Mouse (Mus musculus) neural tube, embryonic 13.5 days (tissue): Measurements from ENCODE around the gene Gjc2. TPM values are rescaled to one million over a fixed set of nuclear protein-coding genes. Genes with fewer than 3 reads are reported as not detected.

Source experiments
- ATAC-seq: fragments of 200-750 bp; cut with Nextera tagmentation; 2 replicates; pipeline ENCODE4 v1.8.0; 2017; ENCODE audit warnings: low read depth, mild to moderate bottlenecking, moderate TSS enrichment, moderate library complexity
- H3K27ac ChIP-seq: fragments of 300-500 bp; sonication (generic); replicated peaks from 2 replicates; pipeline ENCODE4 v1.5.1; 2015; ENCODE audit warnings: moderate library complexity, mild to moderate bottlenecking, inconsistent platforms
- H3K27me3 ChIP-seq: fragments of 300-500 bp; sonication (generic); 2 replicates; pipeline ENCODE4 v1.6.1; 2015; ENCODE audit warnings: mild to moderate bottlenecking, inconsistent platforms
- H3K36me3 ChIP-seq: fragments of 300-500 bp; sonication (generic); 2 replicates; pipeline ENCODE4 v1.6.1; 2015; ENCODE audit warnings: mild to moderate bottlenecking, inconsistent platforms
- H3K4me1 ChIP-seq: fragments of 300-500 bp; sonication (generic); replicated peaks from 2 replicates; pipeline ENCODE4 v1.6.1; 2015; ENCODE audit warnings: inconsistent platforms
- H3K4me2 ChIP-seq: fragments of 300-500 bp; sonication (generic); 2 replicates; pipeline ENCODE4 v1.6.1; 2015; ENCODE audit warnings: inconsistent platforms, mild to moderate bottlenecking, moderate library complexity
- H3K4me3 ChIP-seq: fragments of 300-500 bp; sonication (generic); 2 replicates; pipeline ENCODE4 v1.5.1; 2015; ENCODE audit warnings: mild to moderate bottlenecking, inconsistent platforms
- H3K9ac ChIP-seq: fragments of 300-500 bp; sonication (generic); 2 replicates; pipeline ENCODE4 v1.6.1; 2015; ENCODE audit warnings: moderate library complexity, mild to moderate bottlenecking, inconsistent platforms
- H3K9me3 ChIP-seq: fragments of 300-500 bp; sonication (generic); 2 replicates; pipeline ENCODE4 v1.6.1; 2016; ENCODE audit warnings: inconsistent platforms
- WGBS: fragments of 180-500 bp; shearing (Covaris S2); methylation state at CpG from one replicate; pipeline ENCODE4 v1.1.7; 2015; 5-methylcytosine and 5-hydroxymethylcytosine counted together
- polyA plus RNA-seq: library from polyadenylated mRNA; unstranded; fragments of >200 nt; fragmentation: Nextera tagmentation; extraction: Ambion mirVana; gene quantifications from 2 replicates; pipeline ENCODE4 v1.2.1, GENCODE M21; 2015

The Gjc2 gene
- 0.17 TPM in 1 of 2 replicates, not detected in the other for polyA plus RNA-seq

DNA sequence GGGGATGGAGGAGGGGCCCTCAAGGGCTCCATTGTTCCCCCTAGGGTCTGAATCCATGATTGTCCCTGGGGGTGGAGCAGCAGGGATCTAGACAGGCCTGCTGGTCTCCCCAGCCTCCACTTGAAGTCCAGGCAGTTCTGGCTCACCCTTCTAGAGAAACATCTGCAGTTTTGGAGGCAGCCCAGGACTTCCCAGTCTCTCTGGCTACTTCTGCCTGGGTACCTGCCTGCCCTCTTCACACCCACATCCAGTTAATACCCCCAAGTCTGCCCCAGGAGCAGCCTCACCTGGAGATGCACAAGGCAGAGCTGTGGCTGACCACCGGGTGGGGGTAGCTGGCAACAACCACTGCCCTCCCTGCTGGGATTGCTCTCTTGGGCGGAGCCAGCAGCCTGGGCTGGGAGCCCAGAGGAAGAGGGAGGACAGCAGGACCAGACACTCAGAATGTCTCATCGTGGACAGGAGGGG is at the start of gene Gjc2:
Gjc2 (minus strand) TSS at position 350 of the 468 bp plus-strand sequence.
- no peak within 1 kb of the TSS for H3K9ac ChIP-seq
- H3K27ac ChIP-seq, result no peak within 1 kb of the TSS

GRCm38 (mm10) chr11:59232797-59233196 is 49.8 kb upstream of the Gjc2 start:
- 60% methylated on average over 2 of the region's 2 CpGs for WGBS
- no peak overlapping the region for H3K4me2 ChIP-seq
- H3K4me3 ChIP-seq, result no peak overlapping the region
- no peak overlapping the region for H3K27ac ChIP-seq
- peaks cover 7% of the 10 kb centered on the region for H3K4me1 ChIP-seq
- H3K36me3 ChIP-seq, result no peaks in the 10 kb centered on the region
- H3K27me3 ChIP-seq, result no peaks in the 10 kb centered on the region; the same call in 1 of the 2 replicates
- no peak overlapping the region for H3K9ac ChIP-seq
- ATAC-seq, result no peak
- no peaks in the 10 kb centered on the region for H3K9me3 ChIP-seq

More for the DNA sequence above, at the start of gene Gjc2:
- H3K9me3 ChIP-seq, result no peaks in the 10 kb centered on the region
- 42% methylated on average over 3 of the region's 3 CpGs for WGBS
- peaks cover 55% of the 10 kb centered on the region for H3K36me3 ChIP-seq
- no peak within 1 kb of the TSS for H3K4me3 ChIP-seq
- H3K4me2 ChIP-seq, result no peak within 1 kb of the TSS
- ATAC-seq, result no peak
- peaks cover 4% of the 10 kb centered on the region; the same call in 1 of the 2 replicates for H3K4me1 ChIP-seq
- H3K27me3 ChIP-seq, result peaks cover 22% of the 10 kb centered on the region

GRCm38 (mm10) chr11:59230144-59230760 is 47.2 kb upstream of the Gjc2 start:
- no peak for ATAC-seq
- Histone ChIP-seq H3K4me2 (no peak overlapping the region), H3K9ac (no peak overlapping the region), H3K4me3 (no peak overlapping the region), H3K27me3 (no peaks in the 10 kb centered on the region), H3K27ac (no peak overlapping the region), H3K9me3 (no peaks in the 10 kb centered on the region), H3K4me1 (peaks cover 28% of the 10 kb centered on the region), H3K36me3 (no peaks in the 10 kb centered on the region)
- 14% methylated on average over 7 of the region's 7 CpGs for WGBS

GRCm38 (mm10) chr11:59228122-59228953 is 45.3 kb upstream of the Gjc2 start, which contains the start of gene Arf1:
TSS of gene Arf1 (minus strand) at chr11:59228270.
- WGBS, result 5% methylated on average over 58 of the region's 59 CpGs
- H3K4me1 ChIP-seq, result peaks cover 47% of the 10 kb centered on the region
- H3K9ac ChIP-seq, result peak within 1 kb of the TSS; percentile 96
- H3K36me3 ChIP-seq, result 0 out of 2 replicates have a peak, but pooled peaks cover 4% of the 10 kb centered on the region
- peak within 1 kb of the TSS; percentile 98 for H3K4me2 ChIP-seq
- H3K9me3 ChIP-seq, result no peaks in the 10 kb centered on the region
- peak within 1 kb of the TSS; percentile 95 for H3K27ac ChIP-seq
- no peaks in the 10 kb centered on the region for H3K27me3 ChIP-seq
- peak within 1 kb of the TSS; percentile 97 for H3K4me3 ChIP-seq
- ATAC-seq, result peak; percentile 96

DNA sequence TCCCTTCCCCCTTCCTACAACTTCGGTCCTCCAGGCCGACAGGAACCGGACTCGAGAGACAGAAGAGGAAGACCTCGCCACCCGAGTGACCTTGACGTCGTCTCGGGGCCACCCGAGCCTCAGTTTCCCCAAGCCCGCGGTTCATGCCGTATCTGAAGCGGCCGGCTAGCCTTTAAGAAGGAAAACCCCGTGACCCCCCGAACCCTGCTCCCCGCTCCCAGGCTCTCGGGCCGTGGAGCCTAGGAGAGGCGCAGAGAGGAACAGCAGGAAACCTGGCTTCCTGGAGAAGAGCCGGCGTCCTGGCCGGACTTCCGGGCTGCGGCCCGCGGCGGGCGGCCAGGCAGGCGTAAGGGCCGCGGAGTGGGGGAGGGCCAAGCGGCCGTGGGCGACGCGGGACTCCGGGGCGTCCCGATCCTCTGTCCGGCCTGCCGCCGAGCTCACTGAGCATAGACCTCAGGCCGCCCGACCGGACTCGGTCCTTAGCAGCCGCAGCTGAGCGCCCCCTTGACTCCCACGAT is 44.6 kb upstream of the Gjc2 start:
- peak overlapping the region; percentile 95 for H3K27ac ChIP-seq
- H3K9me3 ChIP-seq, result no peaks in the 10 kb centered on the region
- peak overlapping the region; percentile 97 for H3K4me3 ChIP-seq
- H3K27me3 ChIP-seq, result no peaks in the 10 kb centered on the region
- ATAC-seq, result peak; percentile 73
- WGBS, result under 1% methylated on average over 51 of the region's 51 CpGs
- 0 out of 2 replicates have a peak, but pooled peaks cover 4% of the 10 kb centered on the region for H3K36me3 ChIP-seq
- H3K9ac ChIP-seq, result peak overlapping the region; percentile 96
- H3K4me2 ChIP-seq, result peak overlapping the region; percentile 98
- H3K4me1 ChIP-seq, result peaks cover 54% of the 10 kb centered on the region

DNA sequence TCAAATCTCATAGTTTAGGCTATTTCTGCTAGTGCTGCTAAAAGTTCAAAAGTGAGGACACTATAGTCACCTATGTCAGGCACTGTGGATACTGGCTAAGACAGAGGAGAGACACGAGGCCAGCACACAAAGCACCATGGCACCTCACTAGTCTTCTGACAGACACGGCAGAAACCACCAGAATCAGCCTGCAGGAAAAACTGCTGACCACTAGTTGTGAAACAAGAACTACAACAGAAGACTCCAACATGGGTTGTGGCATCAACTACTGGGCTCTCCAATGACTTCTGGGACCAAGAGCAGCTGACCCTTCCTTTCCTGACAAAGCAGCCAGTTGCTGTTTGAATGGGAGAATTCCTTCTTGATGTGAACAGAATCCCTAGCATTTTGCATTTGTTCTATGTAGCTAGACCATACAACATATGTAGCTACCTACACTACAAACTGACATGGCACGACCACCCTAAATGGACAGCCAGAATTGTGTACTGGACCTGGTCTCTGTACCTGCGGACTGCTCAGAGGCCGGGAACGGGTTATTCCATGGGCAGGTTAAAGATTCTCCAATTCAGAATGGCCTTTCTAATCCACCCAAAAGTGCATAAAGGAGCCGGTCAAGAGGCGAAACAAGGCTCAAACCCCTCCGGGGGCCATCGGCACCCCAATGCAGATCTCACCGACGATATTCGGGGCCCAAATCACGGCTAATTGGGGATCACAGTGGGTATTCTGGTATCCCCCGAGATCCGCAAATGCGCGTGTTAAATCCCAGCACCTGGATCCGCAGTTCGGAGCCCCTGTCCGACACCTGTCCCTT is 44.0 kb upstream of the Gjc2 start:
- 5% methylated on average over 21 of the region's 21 CpGs for WGBS
- peaks cover 54% of the 10 kb centered on the region for H3K4me1 ChIP-seq
- no peak for ATAC-seq
- 0 out of 2 replicates have a peak, but pooled peaks cover 4% of the 10 kb centered on the region for H3K36me3 ChIP-seq
- peak overlapping the region; percentile 96 for H3K9ac ChIP-seq
- no peaks in the 10 kb centered on the region for H3K27me3 ChIP-seq
- peak overlapping the region; percentile 97 for H3K4me3 ChIP-seq
- peak overlapping the region; percentile 95 for H3K27ac ChIP-seq
- no peaks in the 10 kb centered on the region for H3K9me3 ChIP-seq
- H3K4me2 ChIP-seq, result peak overlapping the region; percentile 98

GRCm38 (mm10) chr11:59226251-59226650 is 43.2 kb upstream of the Gjc2 start:
- H3K27me3 ChIP-seq, result no peaks in the 10 kb centered on the region
- H3K4me1 ChIP-seq, result peaks cover 61% of the 10 kb centered on the region
- H3K36me3 ChIP-seq, result 0 out of 2 replicates have a peak, but pooled peaks cover 4% of the 10 kb centered on the region
- ATAC-seq, result no peak
- no peaks in the 10 kb centered on the region for H3K9me3 ChIP-seq
- WGBS, result 66% methylated on average over 3 of the region's 3 CpGs
- peak overlapping the region; percentile 96 for H3K9ac ChIP-seq
- peak overlapping the region; percentile 97 for H3K4me3 ChIP-seq
- H3K27ac ChIP-seq, result 0 out of 2 replicates have a peak overlapping the region, but pooled peaks have one; percentile 3
- H3K4me2 ChIP-seq, result peak overlapping the region; percentile 98

DNA sequence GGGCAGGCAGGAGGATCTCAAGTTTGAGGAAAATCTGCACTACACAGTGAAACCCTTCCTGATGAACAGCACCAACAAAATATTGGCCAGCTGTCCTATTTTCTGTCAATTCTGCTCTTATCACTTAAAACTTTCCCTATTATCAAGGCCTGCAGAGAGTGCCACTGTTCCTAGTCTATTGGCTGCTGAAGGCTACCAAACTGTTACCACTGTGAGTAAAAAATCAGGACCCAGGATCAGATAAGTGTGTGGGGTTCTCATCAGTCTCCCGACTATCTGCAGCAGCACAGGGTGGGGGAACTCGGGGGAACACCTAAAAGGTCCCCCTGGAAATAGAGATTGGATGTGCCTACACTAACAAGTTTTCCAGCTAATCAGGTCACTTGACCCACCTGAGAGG is 42.2 kb upstream of the Gjc2 start:
- Histone ChIP-seq H3K27me3 (no peaks in the 10 kb centered on the region), H3K36me3 (0 out of 2 replicates have a peak, but pooled peaks cover 4% of the 10 kb centered on the region), H3K4me3 (peak overlapping the region; percentile 1; the same call in 1 of the 2 replicates), H3K27ac (no peak overlapping the region), H3K9me3 (no peaks in the 10 kb centered on the region), H3K4me1 (peaks cover 64% of the 10 kb centered on the region), H3K9ac (peak overlapping the region; percentile 34; the same call in 1 of the 2 replicates), H3K4me2 (peak overlapping the region; percentile 98)
- no peak for ATAC-seq
- 84% methylated on average over 2 of the region's 2 CpGs for WGBS

DNA sequence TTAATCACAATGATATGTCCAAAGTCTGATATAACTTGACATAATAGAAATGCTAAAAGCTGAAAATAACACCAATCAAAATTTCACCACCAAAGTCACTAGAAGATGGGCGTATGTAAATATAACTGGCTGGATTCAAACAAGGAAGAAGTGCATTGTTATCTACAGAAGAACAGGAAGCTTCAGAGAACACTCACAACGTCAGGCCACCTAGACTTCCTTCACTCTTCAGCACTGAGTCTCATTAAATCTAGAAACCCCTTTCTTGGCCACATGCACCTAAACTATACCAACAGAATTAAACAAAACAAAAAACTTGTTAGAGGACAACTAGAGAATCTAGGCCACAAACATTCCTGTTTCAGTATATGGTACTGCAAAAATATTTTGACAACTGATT is 41.5 kb upstream of the Gjc2 start:
- H3K4me3 ChIP-seq, result no peak overlapping the region
- no peaks in the 10 kb centered on the region for H3K9me3 ChIP-seq
- no peak overlapping the region for H3K27ac ChIP-seq
- H3K9ac ChIP-seq, result no peak overlapping the region
- no peak for ATAC-seq
- H3K4me2 ChIP-seq, result peak overlapping the region; percentile 7; the same call in 1 of the 2 replicates
- no peaks in the 10 kb centered on the region for H3K27me3 ChIP-seq
- H3K4me1 ChIP-seq, result peaks cover 64% of the 10 kb centered on the region
- 0 out of 2 replicates have a peak, but pooled peaks cover 7% of the 10 kb centered on the region for H3K36me3 ChIP-seq
- 78% methylated on average over 2 of the region's 2 CpGs for WGBS

GRCm38 (mm10) chr11:59224025-59224424 is 41.0 kb upstream of the Gjc2 start:
- peaks cover 64% of the 10 kb centered on the region for H3K4me1 ChIP-seq
- 97% methylated on average over 3 of the region's 3 CpGs for WGBS

GRCm38 (mm10) chr11:59222306-59222705 is 39.3 kb upstream of the Gjc2 start:
- Histone ChIP-seq H3K4me3 (no peak overlapping the region), H3K9me3 (no peaks in the 10 kb centered on the region), H3K27me3 (no peaks in the 10 kb centered on the region), H3K36me3 (peaks cover 21% of the 10 kb centered on the region; the same call in 1 of the 2 replicates), H3K27ac (no peak overlapping the region), H3K4me1 (peaks cover 56% of the 10 kb centered on the region), H3K9ac (no peak overlapping the region), H3K4me2 (no peak overlapping the region)
- WGBS, result 92% methylated on average over 4 of the region's 4 CpGs
- no peak for ATAC-seq

More at GRCm38 (mm10) chr11:59224025-59224424, 41.0 kb upstream of the Gjc2 start:
- H3K9ac ChIP-seq, result no peak overlapping the region
- peaks cover 10% of the 10 kb centered on the region; the same call in 1 of the 2 replicates for H3K36me3 ChIP-seq
- no peak overlapping the region for H3K4me3 ChIP-seq
- no peak for ATAC-seq
- peak overlapping the region; percentile 7; the same call in 1 of the 2 replicates for H3K4me2 ChIP-seq
- no peak overlapping the region for H3K27ac ChIP-seq
- no peaks in the 10 kb centered on the region for H3K9me3 ChIP-seq
- no peaks in the 10 kb centered on the region for H3K27me3 ChIP-seq
